Mouse (Mus musculus) thymus, adult 2 months (tissue): ENCODE results near the gene Sox6.

Experiments used
- CTCF ChIP-seq: fragments of 200-500 bp; IDR thresholded peaks from 2 replicates; pipeline ENCODE4 v1.5.1; 2012; ENCODE audit warnings: mild to moderate bottlenecking, control low read depth, low read length, moderate library complexity, borderline replicate concordance; ENCODE audit not compliant: control insufficient read depth, poor library complexity, insufficient read depth; ENCODE audit errors: extremely low read depth
- POLR2A ChIP-seq: fragments of 200-500 bp; IDR thresholded peaks from 2 replicates; pipeline ENCODE4 v1.6.1; 2012; ENCODE audit warnings: mild to moderate bottlenecking, low read length, control low read depth, moderate library complexity; ENCODE audit not compliant: control insufficient read depth, poor library complexity, insufficient read depth; ENCODE audit errors: extremely low read depth

- TF ChIP-seq CTCF (no peak), POLR2A (no peak)
These were observed 537.1 kb downstream of the Sox6 start for GRCm38 (mm10) chr7:115501497-115501896.
